Mouse (Mus musculus) lung, postnatal 0 days (tissue): ENCODE data around the gene Pan2.

Source experiments
- CTCF ChIP-seq: IDR thresholded peaks from 2 replicates; pipeline ENCODE4 v1.5.1; 2016; ENCODE audit warnings: antibody characterized with exemption, mild to moderate bottlenecking
- EP300 ChIP-seq: IDR thresholded peaks from 2 replicates; pipeline ENCODE4 v1.6.1; 2016; ENCODE audit warnings: antibody characterized with exemption, mild to moderate bottlenecking, control low read depth

- TF ChIP-seq CTCF (no peak), EP300 (no peak)
These were observed 23.7 kb downstream of the Pan2 start for GRCm38 (mm10) chr10:128326825-128327224.
